Mouse (Mus musculus): ENCODE measurements around the gene Phkb.

- no peak for TF ChIP-seq CTCF (conservative IDR thresholded peaks at IDR 0.05; ENCODE audit: low read length)
- TF ChIP-seq NANOG (IDR thresholded peaks at IDR 0.05; ENCODE audit: borderline replicate concordance, low read length) = no peak
- TF ChIP-seq POU5F1 (IDR thresholded peaks at IDR 0.05; ENCODE audit: borderline replicate concordance, low read length) = no peak
Observed at GRCm38 (mm10) chr8:85801408-85801807, 39.4 kb upstream of the Phkb start.
